Mouse (Mus musculus): Measurements from ENCODE around the gene Tmem151a.

- no peak for TF ChIP-seq EP300 (IDR thresholded peaks at IDR 0.05; ENCODE audit: insufficient read depth, low read depth, low read length)
- no peak for TF ChIP-seq CTCF (IDR thresholded peaks at IDR 0.05)
- no peak for TF ChIP-seq POLR2A (IDR thresholded peaks at IDR 0.05; ENCODE audit: insufficient read depth, low read depth, low read length)
Measured at GRCm38 (mm10) chr19:5095887-5096474, 10.7 kb upstream of the Tmem151a start.
